Mouse (Mus musculus) midbrain, postnatal 0 days (tissue): ENCODE measurements around the gene Fmnl3. TPM values are rescaled to one million over a fixed set of nuclear protein-coding genes. Genes with fewer than 3 reads are reported as not detected.
A peak's percentile ranks its signal among the peaks of the same experiment; 100 is the strongest.

Source experiments
- ATAC-seq: fragments of 200-750 bp; cut with Nextera tagmentation; 2 replicates; pipeline ENCODE4 v1.8.0; 2017; ENCODE audit warnings: moderate number of reproducible peaks, mild to moderate bottlenecking, moderate TSS enrichment, moderate library complexity; ENCODE audit not compliant: low FRiP score
- DNase-seq: peaks from one replicate; pipeline ENCODE4 v3.0.0-alpha.2; 2015; ENCODE audit warnings: low spot score
- H3K27ac ChIP-seq: fragments of 300-500 bp; sonication (generic); 2 replicates; pipeline ENCODE4 v1.5.1; 2014; ENCODE audit warnings: low read depth, mild to moderate bottlenecking, low read length, mixed read lengths
- H3K27me3 ChIP-seq: fragments of 300-500 bp; sonication (generic); 2 replicates; pipeline ENCODE4 v1.6.1; 2014; ENCODE audit warnings: low read length, control low read depth, mixed read lengths; ENCODE audit not compliant: insufficient read depth
- H3K36me3 ChIP-seq: fragments of 300-500 bp; sonication (generic); 2 replicates; pipeline ENCODE4 v1.6.1; 2014; ENCODE audit warnings: low read length, control low read depth, mixed read lengths; ENCODE audit not compliant: insufficient read depth
- H3K4me1 ChIP-seq: fragments of 300-500 bp; sonication (generic); 2 replicates; pipeline ENCODE4 v1.6.1; 2014; ENCODE audit warnings: mild to moderate bottlenecking, control low read depth, antibody characterized with exemption, low read length, mixed read lengths; ENCODE audit not compliant: insufficient read depth
- H3K4me2 ChIP-seq: fragments of 300-500 bp; sonication (generic); 2 replicates; pipeline ENCODE4 v1.6.1; 2014; ENCODE audit warnings: low read depth, mild to moderate bottlenecking, low read length, mixed read lengths; ENCODE audit not compliant: poor library complexity, severe bottlenecking
- H3K4me3 ChIP-seq: fragments of 300-500 bp; sonication (generic); 2 replicates; pipeline ENCODE4 v1.5.1; 2014; ENCODE audit warnings: low read depth, mild to moderate bottlenecking, low read length, moderate library complexity
- H3K9ac ChIP-seq: fragments of 300-500 bp; sonication (generic); replicated peaks from 2 replicates; pipeline ENCODE4 v1.6.1; 2014; ENCODE audit warnings: mild to moderate bottlenecking, low read length, moderate library complexity, mixed read lengths; ENCODE audit not compliant: poor library complexity, severe bottlenecking
- H3K9me3 ChIP-seq: fragments of 300-500 bp; sonication (generic); 2 replicates; pipeline ENCODE4 v1.6.1; 2016; ENCODE audit warnings: low read length, control low read depth
- CTCF ChIP-seq: IDR thresholded peaks from 2 replicates; pipeline ENCODE4 v1.5.1; 2016; ENCODE audit warnings: antibody characterized with exemption, mild to moderate bottlenecking
- WGBS: fragments of 180-500 bp; shearing (Covaris S2); extraction: QIAGEN DNeasy Blood & Tissue Kit; methylation state at CpG from one replicate; pipeline ENCODE4 v1.1.7; 2014; 5-methylcytosine and 5-hydroxymethylcytosine counted together
- polyA plus RNA-seq: library from polyadenylated mRNA; unstranded; fragments of >200 nt; fragmentation: Nextera tagmentation; extraction: Ambion mirVana; gene quantifications from 2 replicates; pipeline ENCODE4 v1.2.1, GENCODE M21; 2015
- total RNA-seq: library from RNA; depleted of rRNA; stranded (reverse); fragments of >200 nt; gene quantifications from 2 replicates; pipeline ENCODE4 v1.2.3, GENCODE M21; 2014

The Fmnl3 gene
- total and polyA plus RNA-seq, 2 experiments from 2014 or later: 9.8 to 15.5 TPM

- Histone ChIP-seq H3K27me3 (no peaks in the 10 kb centered on the region), H3K27ac (no peak overlapping the region), H3K36me3 (no peaks in the 10 kb centered on the region), H3K9ac (no peak overlapping the region), H3K4me3 (no peak overlapping the region), H3K4me1 (no peaks in the 10 kb centered on the region; the same call in none of the 2 replicates), H3K9me3 (no peaks in the 10 kb centered on the region), H3K4me2 (no peak overlapping the region)
- ATAC-seq (no peak), DNase-seq (no peak)
- WGBS: 55% methylated on average over 9 of the region's 9 CpGs
- TF ChIP-seq CTCF: no peak
These were observed 27.9 kb downstream of the Fmnl3 start for GRCm38 (mm10) chr15:99342194-99342981.

GRCm38 (mm10) chr15:99341102-99341501, 29.2 kb downstream of the Fmnl3 start:
- no peak for TF ChIP-seq CTCF
- H3K4me2 ChIP-seq: no peak overlapping the region
- H3K27me3 ChIP-seq: no peaks in the 10 kb centered on the region
- H3K36me3 ChIP-seq: no peaks in the 10 kb centered on the region
- no peak overlapping the region for H3K27ac ChIP-seq
- H3K4me1 ChIP-seq: no peaks in the 10 kb centered on the region; the same call in none of the 2 replicates
- DNase-seq: no peak
- no peak overlapping the region for H3K4me3 ChIP-seq
- no peak for ATAC-seq
- no peak overlapping the region for H3K9ac ChIP-seq
- H3K9me3 ChIP-seq: no peaks in the 10 kb centered on the region
- 94% methylated on average over 3 of the region's 3 CpGs for WGBS

- Histone ChIP-seq H3K27ac (no peak overlapping the region), H3K9ac (no peak overlapping the region), H3K4me2 (no peak overlapping the region), H3K4me3 (no peak overlapping the region), H3K9me3 (no peaks in the 10 kb centered on the region), H3K4me1 (no peaks in the 10 kb centered on the region; the same call in none of the 2 replicates), H3K36me3 (no peaks in the 10 kb centered on the region), H3K27me3 (no peaks in the 10 kb centered on the region)
- WGBS: 54% methylated on average over 6 of the region's 6 CpGs
- DNase-seq (no peak), ATAC-seq (no peak)
- no peak for TF ChIP-seq CTCF
These were observed 30.6 kb downstream of the Fmnl3 start for GRCm38 (mm10) chr15:99339669-99340068.

- 86% methylated on average over 2 of the region's 2 CpGs for WGBS
- no peak for DNase-seq
- H3K9ac ChIP-seq: no peak overlapping the region
- H3K4me1 ChIP-seq: no peaks in the 10 kb centered on the region; the same call in none of the 2 replicates
- no peak for ATAC-seq
- H3K4me2 ChIP-seq: no peak overlapping the region
- no peaks in the 10 kb centered on the region for H3K36me3 ChIP-seq
- TF ChIP-seq CTCF: no peak
- H3K4me3 ChIP-seq: no peak overlapping the region
- no peaks in the 10 kb centered on the region for H3K27me3 ChIP-seq
- H3K9me3 ChIP-seq: no peaks in the 10 kb centered on the region
- H3K27ac ChIP-seq: no peak overlapping the region
These were observed 31.4 kb downstream of the Fmnl3 start for GRCm38 (mm10) chr15:99338916-99339315.

- H3K9me3 ChIP-seq: no peaks in the 10 kb centered on the region
- no peaks in the 10 kb centered on the region for H3K36me3 ChIP-seq
- 83% methylated on average over 8 of the region's 8 CpGs for WGBS
- ATAC-seq (no peak), DNase-seq (no peak)
- no peak for TF ChIP-seq CTCF
- H3K27ac ChIP-seq: no peak overlapping the region
- H3K4me1 ChIP-seq: no peaks in the 10 kb centered on the region
- H3K4me3 ChIP-seq: no peak overlapping the region
- H3K4me2 ChIP-seq: no peak overlapping the region
- H3K9ac ChIP-seq: no peak overlapping the region
- H3K27me3 ChIP-seq: no peaks in the 10 kb centered on the region
These were observed 34.4 kb downstream of the Fmnl3 start for GRCm38 (mm10) chr15:99335801-99336320.

GRCm38 (mm10) chr15:99334500-99334899, 35.8 kb downstream of the Fmnl3 start:
- Histone ChIP-seq H3K36me3 (no peaks in the 10 kb centered on the region), H3K27me3 (no peaks in the 10 kb centered on the region), H3K27ac (peak overlapping the region; percentile 63; the same call in 1 of the 2 replicates), H3K4me3 (no peak overlapping the region), H3K4me2 (no peak overlapping the region), H3K9me3 (no peaks in the 10 kb centered on the region), H3K4me1 (no peaks in the 10 kb centered on the region), H3K9ac (no peak overlapping the region)
- no peak for TF ChIP-seq CTCF
- 70% methylated on average over 6 of the region's 6 CpGs for WGBS
- DNase-seq (peak; percentile 73), ATAC-seq (no peak)
